ENCODE assay signal across 35 mouse cellular contexts in genomic region chr1:151180167-151180566, GRCm38 (mm10). TPM values are rescaled to one million over a fixed set of nuclear protein-coding genes. Genes with fewer than 3 reads are reported as not detected.
DNase-seq lines count a peak whose midpoint lies in the region; ATAC-seq and TF ChIP-seq lines count a peak whose summit lies in the region.
"Had no signal": no experiment of that assay in that cellular context is flagged by ENCODE, and none has a peak within 500 bp of the region (broad histone marks: within the 10 kb centered on the region; RNA-seq: fewer than 3 reads in every experiment).

No protein-coding gene starts in this region.

- intact Hi-C loops in left cerebral cortex, postnatal 14 days (cut with DNase I) = no loop called here

- no peaks in the 10 kb centered on the region for H3K27me3 ChIP-seq in liver, embryonic 14.5 days (ENCODE audit: control insufficient read depth, insufficient read depth, low read length)
- H3K27me3 ChIP-seq in liver, embryonic 11.5 days (replicated peaks; ENCODE audit: control insufficient read depth, insufficient read depth, low read length) = no peaks in the 10 kb centered on the region
- H3K27me3 ChIP-seq in stomach, embryonic 15.5 days (replicated peaks) = no peaks in the 10 kb centered on the region
- no peaks in the 10 kb centered on the region for H3K27me3 ChIP-seq in stomach, postnatal 0 days (ENCODE audit: control insufficient read depth, insufficient read depth, low read length)
- H3K27me3 ChIP-seq: CH12.LX; embryonic facial prominence, embryonic 13.5 days; forebrain, embryonic 12.5 days; forebrain, embryonic 15.5 days; heart, embryonic 13.5 days had no signal

- no peak for TF ChIP-seq CTCF in liver, embryonic 14.5 days (IDR thresholded peaks at IDR 0.05; ENCODE audit: low read depth)
- no peak for TF ChIP-seq CTCF in stomach, postnatal 0 days (IDR thresholded peaks at IDR 0.05; ENCODE audit: low read depth)

- H3K9me3 ChIP-seq in liver, embryonic 14.5 days (ENCODE audit: control insufficient read depth, low read length) = no peaks in the 10 kb centered on the region
- no peaks in the 10 kb centered on the region for H3K9me3 ChIP-seq in liver, embryonic 11.5 days (ENCODE audit: control insufficient read depth, low read length)
- no peaks in the 10 kb centered on the region for H3K9me3 ChIP-seq in stomach, embryonic 15.5 days
- no peaks in the 10 kb centered on the region for H3K9me3 ChIP-seq in stomach, postnatal 0 days (ENCODE audit: control insufficient read depth, low read length)
- H3K9me3 ChIP-seq: embryonic facial prominence, embryonic 10.5 days; embryonic facial prominence, embryonic 13.5 days; forebrain, embryonic 12.5 days; forebrain, embryonic 15.5 days; G1E; heart, embryonic 10.5 days; heart, embryonic 13.5 days had no signal

- H3K36me3 ChIP-seq in liver, embryonic 14.5 days (replicated peaks; ENCODE audit: control insufficient read depth, insufficient read depth, low read depth) = no peaks in the 10 kb centered on the region
- no peaks in the 10 kb centered on the region for H3K36me3 ChIP-seq in liver, embryonic 11.5 days (ENCODE audit: control insufficient read depth, insufficient read depth, low read length)
- H3K36me3 ChIP-seq in stomach, embryonic 15.5 days = no peaks in the 10 kb centered on the region
- H3K36me3 ChIP-seq in stomach, postnatal 0 days (ENCODE audit: control insufficient read depth, insufficient read depth, low read length) = no peaks in the 10 kb centered on the region
- H3K36me3 ChIP-seq: embryonic facial prominence, embryonic 10.5 days; embryonic facial prominence, embryonic 13.5 days; forebrain, embryonic 12.5 days; forebrain, embryonic 15.5 days; G1E; heart, embryonic 10.5 days; heart, embryonic 13.5 days had no signal

- WGBS in liver, embryonic 14.5 days (ENCODE audit: insufficient replicate concordance) = 19% methylated on average over 2 of the region's 2 CpGs
- WGBS in liver, embryonic 11.5 days = 61% methylated on average over 2 of the region's 2 CpGs
- 74% methylated on average over 2 of the region's 2 CpGs for WGBS in stomach, embryonic 15.5 days
- WGBS in stomach, postnatal 0 days = 76% methylated on average over 2 of the region's 2 CpGs

- no peak for ATAC-seq in liver, embryonic 14.5 days (ENCODE audit: insufficient read depth)
- no peak; the same call in 1 of the 2 replicates for ATAC-seq in liver, embryonic 11.5 days (replicated peaks; ENCODE audit: low FRiP score)
- peak; percentile 11; the same call in 1 of the 2 replicates for ATAC-seq in stomach, embryonic 15.5 days (ENCODE audit: insufficient read depth, low FRiP score, low read depth)
- ATAC-seq in stomach, postnatal 0 days (ENCODE audit: low FRiP score, low TSS enrichment) = no peak
- peak; percentile 33 for ATAC-seq in megakaryocyte progenitor cell, adult 5-6 weeks (replicated peaks; ENCODE audit: poor library complexity)
- ATAC-seq: forebrain, embryonic 15.5 days had no signal

- peak; percentile 63 for TF ChIP-seq EP300 in liver, embryonic 14.5 days (IDR thresholded peaks at IDR 0.05; ENCODE audit: low read depth)
- no peak for TF ChIP-seq EP300 in stomach, postnatal 0 days (optimal IDR thresholded peaks at IDR 0.05)

- no peak overlapping the region for H3K4me3 ChIP-seq in liver, embryonic 14.5 days (ENCODE audit: insufficient read depth in 1 of 2, low read depth in 2 of 2, low read length in 2 of 2)
- no peak overlapping the region for H3K4me3 ChIP-seq in liver, embryonic 11.5 days (ENCODE audit: low read depth, low read length)
- no peak overlapping the region for H3K4me3 ChIP-seq in stomach, embryonic 15.5 days (replicated peaks)
- no peak overlapping the region for H3K4me3 ChIP-seq in stomach, postnatal 0 days (ENCODE audit: low read depth, low read length)
- H3K4me3 ChIP-seq: embryonic facial prominence, embryonic 10.5 days; embryonic facial prominence, embryonic 13.5 days; erythroblast, embryonic 14.5 days; forebrain, embryonic 12.5 days; forebrain, embryonic 15.5 days; heart, adult 2 months; heart, embryonic 10.5 days; heart, embryonic 13.5 days had no signal

- H3K9ac ChIP-seq in liver, embryonic 14.5 days (replicated peaks) = no peak overlapping the region
- no peak overlapping the region for H3K9ac ChIP-seq in liver, embryonic 11.5 days (ENCODE audit: low read depth, low read length)
- H3K9ac ChIP-seq in stomach, embryonic 15.5 days = no peak overlapping the region
- no peak overlapping the region for H3K9ac ChIP-seq in stomach, postnatal 0 days (ENCODE audit: low read length)
- H3K9ac ChIP-seq: embryonic facial prominence, embryonic 13.5 days; forebrain, embryonic 12.5 days; forebrain, embryonic 15.5 days; heart, embryonic 13.5 days; hindbrain, embryonic 14.5 days had no signal

- DNase-seq in liver, embryonic 14.5 days (ENCODE audit: low read depth in 3 of 3, low spot score in 3 of 3) = no peak
- DNase-seq in liver, embryonic 11.5 days (ENCODE audit: low spot score) = no peak
- DNase-seq in stomach, postnatal 0 days (ENCODE audit: low spot score) = no peak
- no peak for DNase-seq in left cerebral cortex, postnatal 14 days (ENCODE audit: low spot score in 2 of 2)
- no peak for DNase-seq in adrenal gland, adult 18-20 months (ENCODE audit: low spot score in 2 of 2)
- DNase-seq: adrenal gland, adult 8-10 months; adrenal gland, postnatal 25 days; B cell, adult 2 months; cerebellum, adult 11-12 months; cerebellum, adult 8-10 months; cerebellum, postnatal 10 days; cerebellum, postnatal 36 days; embryo, embryonic 11 days; gastrocnemius, postnatal 36 days; heart, adult 2 months; heart, postnatal 14 days; heart, postnatal 4 days had no signal

- no peak overlapping the region; the same call in 1 of the 2 replicates for H3K27ac ChIP-seq in liver, embryonic 14.5 days
- H3K27ac ChIP-seq in liver, embryonic 11.5 days (ENCODE audit: low read depth, low read length) = no peak overlapping the region
- H3K27ac ChIP-seq in stomach, embryonic 15.5 days = no peak overlapping the region
- no peak overlapping the region for H3K27ac ChIP-seq in stomach, postnatal 0 days (replicated peaks)
- H3K27ac ChIP-seq: embryonic facial prominence, embryonic 10.5 days; embryonic facial prominence, embryonic 13.5 days; forebrain, embryonic 12.5 days; forebrain, embryonic 15.5 days; heart, adult 2 months; heart, embryonic 10.5 days; heart, embryonic 13.5 days; hindbrain, embryonic 14.5 days had no signal

- no peak overlapping the region for H3K4me2 ChIP-seq in liver, embryonic 14.5 days (ENCODE audit: low read depth)
- no peak overlapping the region for H3K4me2 ChIP-seq in liver, embryonic 11.5 days
- H3K4me2 ChIP-seq in stomach, embryonic 15.5 days = no peak overlapping the region
- H3K4me2 ChIP-seq in stomach, postnatal 0 days (replicated peaks; ENCODE audit: low read depth) = no peak overlapping the region
- H3K4me2 ChIP-seq: embryonic facial prominence, embryonic 13.5 days; forebrain, embryonic 12.5 days; forebrain, embryonic 15.5 days; heart, embryonic 13.5 days; hindbrain, embryonic 14.5 days had no signal

- H3K4me1 ChIP-seq in liver, embryonic 14.5 days (replicated peaks; ENCODE audit: control insufficient read depth in 2 of 2, insufficient read depth in 2 of 2, low read length in 1 of 2) = peaks cover 37 to 44% of the 10 kb centered on the region in 2 experiments
- H3K4me1 ChIP-seq in liver, embryonic 11.5 days (replicated peaks; ENCODE audit: control insufficient read depth, insufficient read depth, low read length) = peaks cover 12% of the 10 kb centered on the region
- no peaks in the 10 kb centered on the region for H3K4me1 ChIP-seq in stomach, embryonic 15.5 days
- H3K4me1 ChIP-seq in stomach, postnatal 0 days (replicated peaks; ENCODE audit: control insufficient read depth, insufficient read depth) = no peaks in the 10 kb centered on the region

RNA-seq across cellular contexts. Expression of gene Gm47985, which starts 2.2 kb away (rescaled TPM):
- 2.0 and 2.1 TPM in 2 replicates for polyA plus RNA-seq in liver, embryonic 14.5 days (2012; rRNA removed)
- 1.7 and 2.2 TPM in 2 replicates for polyA plus RNA-seq in liver, embryonic 14.5 days (2014; fragmentation: Nextera tagmentation; extraction: Ambion mirVana)
- polyA plus RNA-seq in liver, embryonic 11.5 days (2014; fragmentation: Nextera tagmentation; extraction: Ambion mirVana) = 1.7 and 1.9 TPM in 2 replicates
- polyA plus RNA-seq in stomach, embryonic 15.5 days (2015; fragmentation: Nextera tagmentation; extraction: Ambion mirVana) = 0.13 and 0.17 TPM in 2 replicates
- not detected in 2 replicates for polyA plus RNA-seq in stomach, postnatal 0 days (2015; fragmentation: Nextera tagmentation; extraction: Ambion mirVana)
- total RNA-seq in megakaryocyte progenitor cell, adult 5-6 weeks (2015) = 0.20 TPM in 1 of 2 replicates, not detected in the other
- not detected in 2 replicates for total RNA-seq in megakaryocyte progenitor cell, adult 5-6 weeks (2017)
- not detected for total RNA-seq in left cerebral cortex, postnatal 14 days (2021)
- not detected for total RNA-seq in adrenal gland, adult 18-20 months (2021)
- total RNA-seq: adrenal gland, adult 8-10 months; adrenal gland, postnatal 25 days; CH12.LX; gastrocnemius, postnatal 36 days; granulocyte monocyte progenitor cell, adult 5-6 weeks had no signal
- polyA plus RNA-seq: brain, embryonic 14.5 days; cortical plate, adult 2 months; embryonic facial prominence, embryonic 13.5 days; erythroblast, embryonic 14.5 days; forebrain, embryonic 15.5 days had no signal

RNA-seq across cellular contexts. Expression of gene Gm8947, which starts 12.0 kb away (rescaled TPM):
- 0.92 and 1.4 TPM in 2 replicates for polyA plus RNA-seq in liver, embryonic 14.5 days (2012; rRNA removed)
- polyA plus RNA-seq in liver, embryonic 14.5 days (2014; fragmentation: Nextera tagmentation; extraction: Ambion mirVana) = 0.45 and 1.2 TPM in 2 replicates
- 0.55 and 1.1 TPM in 2 replicates for polyA plus RNA-seq in liver, embryonic 11.5 days (2014; fragmentation: Nextera tagmentation; extraction: Ambion mirVana)
- polyA plus RNA-seq in stomach, embryonic 15.5 days (2015; fragmentation: Nextera tagmentation; extraction: Ambion mirVana) = 0.19 TPM in 1 of 2 replicates, not detected in the other
- 0.05 TPM in 1 of 2 replicates, not detected in the other for polyA plus RNA-seq in stomach, postnatal 0 days (2015; fragmentation: Nextera tagmentation; extraction: Ambion mirVana)
- total RNA-seq in megakaryocyte progenitor cell, adult 5-6 weeks (2015) = 0.30 TPM in 1 of 2 replicates, not detected in the other
- not detected in 2 replicates for total RNA-seq in megakaryocyte progenitor cell, adult 5-6 weeks (2017)
- not detected for total RNA-seq in left cerebral cortex, postnatal 14 days (2021)
- not detected for total RNA-seq in adrenal gland, adult 18-20 months (2021)
- total RNA-seq: adrenal gland, adult 8-10 months; adrenal gland, postnatal 25 days; granulocyte monocyte progenitor cell, adult 5-6 weeks; heart, adult 2 months; heart, postnatal 14 days had no signal
- polyA plus RNA-seq: brain, embryonic 14.5 days; cortical plate, adult 2 months; embryonic facial prominence, embryonic 10.5 days; embryonic facial prominence, embryonic 13.5 days; erythroblast, embryonic 14.5 days; forebrain, embryonic 12.5 days; forebrain, embryonic 15.5 days; heart, adult 2 months; heart, embryonic 16.5 days; hindbrain, embryonic 11.5 days; hindbrain, embryonic 14.5 days had no signal

RNA-seq across cellular contexts. Expression of gene Gm47995, which starts 18.1 kb away (rescaled TPM):
- 0.88 and 1.1 TPM in 2 replicates for polyA plus RNA-seq in liver, embryonic 14.5 days (2012; rRNA removed)
- polyA plus RNA-seq in liver, embryonic 14.5 days (2014; fragmentation: Nextera tagmentation; extraction: Ambion mirVana) = 0.71 and 0.76 TPM in 2 replicates
- polyA plus RNA-seq in liver, embryonic 11.5 days (2014; fragmentation: Nextera tagmentation; extraction: Ambion mirVana) = 0.36 and 0.52 TPM in 2 replicates
- 0.19 and 0.21 TPM in 2 replicates for polyA plus RNA-seq in stomach, embryonic 15.5 days (2015; fragmentation: Nextera tagmentation; extraction: Ambion mirVana)
- polyA plus RNA-seq in stomach, postnatal 0 days (2015; fragmentation: Nextera tagmentation; extraction: Ambion mirVana) = not detected in 2 replicates
- not detected in 2 replicates for total RNA-seq in megakaryocyte progenitor cell, adult 5-6 weeks (2015)
- not detected in 2 replicates for total RNA-seq in megakaryocyte progenitor cell, adult 5-6 weeks (2017)
- not detected for total RNA-seq in left cerebral cortex, postnatal 14 days (2021)
- not detected for total RNA-seq in adrenal gland, adult 18-20 months (2021)
- total RNA-seq: adrenal gland, adult 8-10 months; adrenal gland, postnatal 25 days; CH12.LX; gastrocnemius, adult 8-10 months; granulocyte monocyte progenitor cell, adult 5-6 weeks; heart, adult 2 months; heart, postnatal 14 days; heart, postnatal 4 days had no signal
- polyA plus RNA-seq: brain, embryonic 14.5 days; cortical plate, adult 2 months; embryonic facial prominence, embryonic 10.5 days; embryonic facial prominence, embryonic 13.5 days; erythroblast, embryonic 14.5 days; forebrain, embryonic 12.5 days; forebrain, embryonic 15.5 days; heart, adult 2 months; heart, embryonic 13.5 days; heart, embryonic 16.5 days; hindbrain, embryonic 11.5 days; hindbrain, embryonic 14.5 days had no signal

RNA-seq across cellular contexts. Expression of gene 3110040M04Rik, which starts 23.8 kb away (rescaled TPM):
- polyA plus RNA-seq in liver, embryonic 14.5 days (2012; rRNA removed) = 1.2 and 1.5 TPM in 2 replicates
- polyA plus RNA-seq in liver, embryonic 14.5 days (2014; fragmentation: Nextera tagmentation; extraction: Ambion mirVana) = 1.2 and 1.3 TPM in 2 replicates
- polyA plus RNA-seq in liver, embryonic 11.5 days (2014; fragmentation: Nextera tagmentation; extraction: Ambion mirVana) = 1.0 and 1.2 TPM in 2 replicates
- polyA plus RNA-seq in stomach, embryonic 15.5 days (2015; fragmentation: Nextera tagmentation; extraction: Ambion mirVana) = 0.33 TPM in 1 of 2 replicates, not detected in the other
- polyA plus RNA-seq in stomach, postnatal 0 days (2015; fragmentation: Nextera tagmentation; extraction: Ambion mirVana) = not detected in 2 replicates
- not detected in 2 replicates for total RNA-seq in megakaryocyte progenitor cell, adult 5-6 weeks (2015)
- 1.3 TPM in 1 of 2 replicates, not detected in the other for total RNA-seq in megakaryocyte progenitor cell, adult 5-6 weeks (2017)
- total RNA-seq in left cerebral cortex, postnatal 14 days (2021) = not detected
- not detected for total RNA-seq in adrenal gland, adult 18-20 months (2021)
- total RNA-seq: adrenal gland, adult 8-10 months; adrenal gland, postnatal 25 days; CH12.LX; gastrocnemius, adult 8-10 months; gastrocnemius, postnatal 36 days; granulocyte monocyte progenitor cell, adult 5-6 weeks; heart, adult 2 months; heart, postnatal 14 days; heart, postnatal 4 days had no signal
- polyA plus RNA-seq: brain, embryonic 14.5 days; cortical plate, adult 2 months; embryonic facial prominence, embryonic 10.5 days; embryonic facial prominence, embryonic 13.5 days; forebrain, embryonic 12.5 days; forebrain, embryonic 15.5 days; heart, adult 2 months; heart, embryonic 13.5 days; heart, embryonic 16.5 days; hindbrain, embryonic 14.5 days had no signal

RNA-seq across cellular contexts. Expression of gene Gm47996, which starts 29.8 kb away (rescaled TPM):
- 0.42 and 0.52 TPM in 2 replicates for polyA plus RNA-seq in liver, embryonic 14.5 days (2012; rRNA removed)
- polyA plus RNA-seq in liver, embryonic 14.5 days (2014; fragmentation: Nextera tagmentation; extraction: Ambion mirVana) = 0.46 TPM in 1 of 2 replicates, not detected in the other
- 0.26 and 0.27 TPM in 2 replicates for polyA plus RNA-seq in liver, embryonic 11.5 days (2014; fragmentation: Nextera tagmentation; extraction: Ambion mirVana)
- polyA plus RNA-seq in stomach, embryonic 15.5 days (2015; fragmentation: Nextera tagmentation; extraction: Ambion mirVana) = not detected in 2 replicates
- not detected in 2 replicates for polyA plus RNA-seq in stomach, postnatal 0 days (2015; fragmentation: Nextera tagmentation; extraction: Ambion mirVana)
- not detected in 2 replicates for total RNA-seq in megakaryocyte progenitor cell, adult 5-6 weeks (2015)
- total RNA-seq in megakaryocyte progenitor cell, adult 5-6 weeks (2017) = not detected in 2 replicates
- not detected for total RNA-seq in left cerebral cortex, postnatal 14 days (2021)
- total RNA-seq in adrenal gland, adult 18-20 months (2021) = not detected
- total RNA-seq: adrenal gland, adult 8-10 months; adrenal gland, postnatal 25 days; CH12.LX; granulocyte monocyte progenitor cell, adult 5-6 weeks; heart, adult 2 months; heart, postnatal 14 days; heart, postnatal 4 days had no signal
- polyA plus RNA-seq: cortical plate, adult 2 months; embryonic facial prominence, embryonic 10.5 days; erythroblast, embryonic 14.5 days; forebrain, embryonic 12.5 days; forebrain, embryonic 15.5 days; heart, adult 2 months; heart, embryonic 10.5 days; heart, embryonic 13.5 days; heart, embryonic 16.5 days; hindbrain, embryonic 14.5 days had no signal

Comparison
In these comparisons a context has a peak if more than half of its experiments do, and no peak if none do; other contexts are left out.
1. ATAC-seq: peak in stomach, embryonic 15.5 days (single experiment) and megakaryocyte progenitor cell, adult 5-6 weeks (single experiment); none in liver, embryonic 14.5 days (single experiment), liver, embryonic 11.5 days (single experiment) and stomach, postnatal 0 days (single experiment).